Mouse (Mus musculus) T-cell, adult 2 months (primary cell): ENCODE results near the gene Zfp704.

ENCODE experiments used
- DNase-seq: peaks from one replicate; pipeline ENCODE4 v3.0.0; 2022; ENCODE audit warnings: low spot score

Zfp704 gene

DNA sequence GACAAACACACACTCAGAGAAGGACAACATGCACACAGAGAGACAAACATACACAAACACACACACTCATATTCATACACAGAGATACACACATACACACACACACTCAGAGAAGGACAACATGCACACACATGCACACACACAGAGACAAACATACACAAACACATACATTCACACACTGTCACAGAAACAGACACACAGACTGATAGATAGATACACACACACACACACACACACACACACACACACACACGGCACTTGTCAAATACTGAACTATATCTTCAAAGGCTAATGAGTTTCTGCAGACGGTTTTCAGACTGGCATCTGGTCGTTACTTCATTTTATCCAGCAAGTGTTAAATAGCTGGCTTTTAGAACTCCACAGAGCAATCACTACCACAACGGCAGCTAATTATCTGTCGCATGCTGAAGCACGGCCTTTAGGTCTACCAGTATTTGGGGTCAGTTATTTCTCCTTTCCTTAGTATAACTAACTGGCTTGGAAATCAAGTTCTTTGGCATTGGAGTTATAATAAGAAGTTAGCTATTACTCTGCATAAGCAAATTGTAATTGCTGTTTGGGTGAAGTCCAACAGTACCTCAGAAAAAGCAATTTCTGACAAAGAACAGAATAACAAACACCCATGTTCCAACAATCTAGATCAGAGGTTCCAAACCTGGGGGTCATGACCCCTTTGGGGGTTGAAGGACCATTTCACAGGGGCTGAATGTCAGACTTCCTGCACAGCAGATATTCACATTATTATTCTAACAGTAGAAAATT lies 51.9 kb downstream of the Zfp704 start:
- no peak for DNase-seq

- no peak for DNase-seq
These were observed 53.7 kb downstream of the Zfp704 start for GRCm38 (mm10) chr3:9556137-9556536.

GRCm38 (mm10) chr3:9554916-9555315 lies 55.0 kb downstream of the Zfp704 start:
- DNase-seq, result no peak

- no peak for DNase-seq
These were observed 57.6 kb downstream of the Zfp704 start for GRCm38 (mm10) chr3:9552332-9552731.

DNA sequence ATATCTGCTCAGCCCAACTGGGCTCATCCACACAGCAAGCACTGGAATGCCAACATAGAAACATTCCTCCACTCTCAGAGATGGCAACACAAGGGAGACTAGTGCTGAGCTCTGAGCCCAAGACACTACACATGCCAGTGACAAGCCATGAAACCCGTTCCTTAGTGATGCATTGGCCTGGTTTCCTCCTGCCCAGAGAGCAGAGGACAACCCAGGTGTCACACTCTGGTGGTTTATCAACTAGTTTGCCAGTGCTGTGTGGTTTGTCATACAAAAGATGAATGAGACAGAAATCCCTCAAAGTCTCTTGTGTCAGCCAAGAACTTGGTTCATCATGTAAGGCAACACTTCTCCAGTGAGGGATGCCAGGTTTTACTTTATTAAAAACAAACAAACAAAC lies 59.0 kb downstream of the Zfp704 start:
- no peak for DNase-seq

DNA sequence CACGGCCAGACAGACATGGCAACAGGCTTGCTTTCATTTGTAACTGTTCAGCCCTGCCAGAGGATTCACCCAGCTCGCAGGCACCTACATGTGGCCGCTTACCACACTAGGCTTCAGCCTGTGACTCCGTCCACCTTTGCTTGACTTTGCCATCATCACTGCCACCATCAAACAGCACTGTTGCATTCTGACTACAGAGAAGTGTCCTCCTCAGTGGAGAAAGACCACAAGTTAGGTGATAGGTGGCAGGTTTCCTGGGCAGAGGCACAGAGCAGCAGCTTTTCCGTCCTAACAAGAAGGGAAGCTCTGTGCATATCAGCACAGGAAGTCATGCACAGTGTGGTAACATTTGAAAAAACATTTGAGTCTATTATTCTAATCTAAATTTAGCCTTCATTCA lies 60.1 kb downstream of the Zfp704 start:
- peak; percentile 38 for DNase-seq

DNA sequence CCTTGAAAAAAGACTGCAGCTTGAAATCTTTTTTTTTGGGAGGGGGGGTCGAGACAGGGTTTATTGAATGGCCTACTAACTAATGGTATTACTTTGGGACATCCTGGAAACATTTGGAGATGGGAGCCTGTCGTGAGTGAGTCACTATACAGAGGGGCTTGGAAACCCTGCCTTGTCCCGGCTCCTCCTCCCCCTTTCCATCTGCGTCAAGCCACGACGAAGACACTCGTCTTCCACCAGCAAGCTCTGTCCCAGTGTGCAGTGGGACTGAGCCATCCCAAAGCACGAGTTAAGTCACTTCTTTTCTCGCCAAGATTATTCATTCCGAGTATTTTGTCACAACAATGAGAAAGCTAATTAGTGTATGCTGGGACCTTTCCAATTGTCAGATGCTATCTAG lies 61.7 kb downstream of the Zfp704 start:
- no peak for DNase-seq

GRCm38 (mm10) chr3:9546882-9547620 lies 62.8 kb downstream of the Zfp704 start:
- peak; percentile 31 for DNase-seq

- DNase-seq, result no peak
These were observed 65.5 kb downstream of the Zfp704 start for GRCm38 (mm10) chr3:9544421-9544820.

DNA sequence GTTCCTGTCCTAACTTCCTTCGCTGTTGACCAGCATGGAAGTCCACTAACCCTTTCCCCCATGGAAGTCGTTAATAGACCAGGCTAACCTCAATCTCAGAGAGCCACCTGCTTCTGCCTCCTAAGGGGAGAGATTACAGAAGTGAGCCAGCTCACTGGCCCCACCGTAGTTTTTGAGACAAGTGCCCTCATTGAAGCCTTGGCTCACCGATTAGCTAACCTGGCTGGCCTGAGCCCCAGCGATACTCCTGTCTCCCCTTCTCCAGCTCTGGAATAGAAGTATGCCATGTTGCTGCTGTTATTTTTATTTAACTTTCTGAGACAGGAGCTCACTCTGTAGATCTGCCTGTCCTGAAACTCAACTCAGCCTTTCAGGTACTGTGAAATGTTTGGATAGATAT lies 66.0 kb downstream of the Zfp704 start:
- no peak for DNase-seq

DNA sequence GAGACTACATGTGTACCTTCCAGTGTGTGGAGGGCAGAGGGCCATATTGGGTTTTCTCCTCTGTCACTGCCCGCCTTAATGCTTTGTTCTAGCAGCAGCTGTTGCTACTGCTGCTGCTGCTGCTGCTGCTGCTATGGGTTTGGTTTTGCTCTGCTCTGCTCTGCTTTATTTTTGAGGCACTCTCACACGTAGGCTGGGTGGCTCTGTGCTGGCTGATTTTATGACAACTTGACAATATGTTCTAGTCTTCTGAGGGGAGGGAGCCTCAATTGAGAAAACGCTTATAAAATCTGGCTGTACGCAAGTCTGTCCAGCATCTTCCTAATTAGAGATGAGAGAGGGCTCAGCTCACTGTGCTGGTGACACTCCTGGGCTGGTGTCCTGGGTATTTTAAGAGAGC lies 66.4 kb downstream of the Zfp704 start:
- no peak for DNase-seq

DNA sequence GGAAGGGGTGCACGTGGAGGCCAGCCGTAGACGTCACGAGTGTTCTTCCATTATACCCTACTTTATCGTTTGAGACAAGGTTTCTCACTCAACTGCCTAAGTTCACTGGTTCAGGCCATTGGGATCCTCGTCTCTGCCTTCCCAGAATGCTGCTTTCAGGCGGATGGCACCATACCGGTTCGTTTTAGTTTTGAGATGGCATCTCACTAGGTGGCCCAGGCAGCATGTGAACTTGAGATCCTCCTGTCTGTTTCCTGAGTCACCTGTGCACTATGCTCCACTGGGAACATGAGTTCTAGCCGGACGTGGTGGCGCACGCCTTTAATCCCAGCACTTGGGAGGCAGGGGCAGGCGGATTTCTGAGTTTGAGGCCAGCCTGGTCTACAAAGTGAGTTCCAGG lies 68.3 kb downstream of the Zfp704 start:
- no peak for DNase-seq

DNA sequence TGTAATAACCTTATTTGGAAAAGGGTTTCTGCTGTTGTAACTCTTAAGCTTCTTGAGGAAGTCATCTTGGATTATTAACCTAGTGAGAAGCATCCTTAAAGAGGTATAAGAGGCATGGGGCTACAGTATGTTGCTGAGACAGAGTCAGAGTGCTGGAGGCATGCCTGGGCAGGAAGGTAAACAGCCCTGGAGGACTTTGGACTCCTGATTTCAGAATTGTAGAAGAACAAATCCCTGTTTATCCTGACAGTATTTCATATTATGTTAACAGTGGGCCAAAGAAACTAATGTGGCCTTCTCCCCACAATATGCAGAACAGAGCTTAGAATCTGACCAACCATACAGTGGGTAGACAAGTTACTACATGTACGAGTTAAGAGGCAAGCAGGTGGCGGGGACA lies 71.4 kb downstream of the Zfp704 start:
- DNase-seq, result no peak

DNA sequence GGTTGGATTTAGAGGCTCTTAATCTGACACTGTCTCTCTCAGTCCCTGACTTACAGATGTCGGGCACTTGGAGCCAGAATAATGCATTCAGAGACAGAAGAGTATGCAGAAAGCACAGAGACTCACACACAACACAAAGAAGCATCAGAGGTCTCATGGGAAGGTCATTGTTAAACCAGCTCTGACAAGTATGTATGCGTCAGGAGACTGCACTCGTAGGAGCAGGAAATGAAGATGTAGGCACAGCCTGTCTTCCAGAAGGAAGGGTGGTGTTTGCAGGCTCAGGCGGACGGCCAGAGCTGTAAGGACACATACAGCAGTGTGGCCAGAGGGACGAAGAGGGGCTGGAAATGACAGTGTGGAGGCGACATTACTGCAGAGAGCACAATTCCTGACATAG lies 72.0 kb downstream of the Zfp704 start:
- DNase-seq, result no peak

GRCm38 (mm10) chr3:9530097-9530780 lies 79.6 kb downstream of the Zfp704 start:
- no peak for DNase-seq

- DNase-seq, result no peak
These were observed 85.5 kb downstream of the Zfp704 start for GRCm38 (mm10) chr3:9524429-9524828.

- DNase-seq, result no peak
These were observed 86.6 kb downstream of the Zfp704 start for GRCm38 (mm10) chr3:9523081-9523932.

- DNase-seq, result no peak
These were observed 87.9 kb downstream of the Zfp704 start for GRCm38 (mm10) chr3:9522009-9522408.

- DNase-seq, result no peak
These were observed 89.2 kb downstream of the Zfp704 start for GRCm38 (mm10) chr3:9520728-9521054.

DNA sequence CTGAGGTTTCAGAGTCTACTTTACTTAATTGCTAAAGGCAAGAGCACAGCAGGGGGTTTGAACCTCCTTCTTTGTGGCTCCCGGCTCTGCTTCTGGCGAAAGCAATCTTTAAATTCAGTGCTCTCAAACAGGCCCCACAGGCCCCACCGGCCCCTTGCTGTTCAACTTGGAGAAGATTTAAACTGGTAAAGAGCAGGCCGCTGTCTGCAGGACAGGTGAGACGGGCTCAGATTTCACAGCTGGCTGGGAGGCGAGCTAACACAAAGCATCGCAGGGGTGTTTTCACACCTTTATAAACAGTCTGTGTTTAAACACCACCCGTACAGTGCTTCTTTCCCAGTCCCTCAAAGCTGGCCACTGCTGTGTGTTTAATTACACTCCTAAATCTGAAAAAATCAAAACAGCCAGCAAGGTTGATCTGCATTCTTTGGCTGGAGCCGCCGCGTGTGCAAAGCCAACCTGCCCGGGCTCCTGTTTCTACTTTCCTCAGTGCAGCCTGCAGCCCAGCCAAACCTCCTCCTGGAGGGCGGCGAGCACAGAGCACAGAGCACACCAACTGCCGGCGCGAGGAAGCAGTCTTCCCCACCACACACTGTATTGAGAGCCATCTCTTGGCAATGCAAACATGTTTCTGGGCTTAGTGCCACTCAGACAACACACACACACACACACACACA lies 89.7 kb downstream of the Zfp704 start:
- DNase-seq, result peak; percentile 58

DNA sequence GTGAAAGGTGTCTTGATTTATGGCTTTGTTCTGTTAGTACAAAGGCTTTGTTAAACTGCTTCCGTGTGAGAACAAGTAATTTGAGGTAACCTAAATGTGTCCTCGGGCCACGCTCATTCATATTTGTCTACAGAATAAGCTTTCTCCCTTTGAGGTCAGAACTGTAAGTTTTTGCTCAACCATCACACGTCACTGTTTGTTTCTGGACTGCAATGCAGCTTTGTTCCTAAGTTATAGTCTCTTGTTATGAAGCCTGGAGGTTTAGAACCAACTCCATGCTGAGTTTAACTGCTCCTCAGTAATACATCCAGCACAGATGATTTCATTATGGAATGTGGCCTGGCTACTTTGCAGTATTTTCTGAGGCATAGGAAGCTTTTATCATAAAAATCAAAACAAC lies 90.4 kb downstream of the Zfp704 start:
- DNase-seq, result no peak

DNA sequence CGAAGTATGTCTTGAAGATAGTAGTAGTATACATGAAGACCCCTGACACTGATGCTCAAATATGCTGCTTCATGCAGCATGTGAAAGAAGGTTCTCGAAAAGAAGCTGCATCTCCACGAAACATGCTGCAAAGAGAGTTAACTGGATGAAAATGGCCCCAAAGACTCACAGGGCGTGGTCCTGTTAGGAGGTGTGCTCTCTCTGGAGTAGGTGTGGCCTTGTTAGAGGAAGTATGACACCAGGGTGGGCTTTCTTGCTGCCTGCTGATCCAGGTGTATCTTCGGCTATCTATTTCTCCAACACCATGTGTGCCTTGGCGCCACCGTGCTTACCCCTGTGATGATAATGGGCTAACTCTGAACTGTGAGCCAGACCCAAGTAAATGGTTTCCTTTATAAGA lies 90.9 kb downstream of the Zfp704 start:
- no peak for DNase-seq
